Mouse (Mus musculus) ES-E14 (cell line): Measurements from ENCODE around the gene Cpvl. TPM values are rescaled to one million over a fixed set of nuclear protein-coding genes. Genes with fewer than 3 reads are reported as not detected.

Experiments used
- DNase-seq: peaks from one replicate; pipeline ENCODE4 v3.0.0-alpha.2; 2013; ENCODE audit warnings: low read depth, low spot score
- H3K27ac ChIP-seq: 2 replicates; pipeline ENCODE4 v1.5.1; 2012; ENCODE audit warnings: low read depth, mild to moderate bottlenecking, low read length, moderate library complexity, mixed read lengths; ENCODE audit not compliant: poor library complexity, insufficient read depth, severe bottlenecking
- H3K36me3 ChIP-seq: 2 replicates; pipeline ENCODE4 v1.6.1; 2012; ENCODE audit warnings: mild to moderate bottlenecking, low read length, moderate library complexity, mixed read lengths; ENCODE audit not compliant: control insufficient read depth, poor library complexity, insufficient read depth, severe bottlenecking
- H3K4me1 ChIP-seq, 2 experiments: fragments of 150-350 bp in 1 of 2; sonication (generic) in 1 of 2; 2 replicates each; pipeline ENCODE4 v1.6.1; 2012; ENCODE audit warnings: low read length in 2 of 2, mild to moderate bottlenecking in 1 of 2, mixed read lengths in 1 of 2; ENCODE audit not compliant: control insufficient read depth in 2 of 2, insufficient read depth in 2 of 2, poor library complexity in 1 of 2
- H3K4me3 ChIP-seq, 2 experiments: fragments of 150-350 bp in 1 of 2; sonication (generic) in 1 of 2; 2 replicates each; pipeline ENCODE4 v1.5.1; 2012; ENCODE audit warnings: low read length in 2 of 2, low read depth in 1 of 2, mild to moderate bottlenecking in 1 of 2, mixed read lengths in 1 of 2; ENCODE audit not compliant: insufficient read depth in 1 of 2, poor library complexity in 1 of 2, severe bottlenecking in 1 of 2
- H3K9ac ChIP-seq: 2 replicates; pipeline ENCODE4 v1.6.1; 2012; ENCODE audit warnings: low read depth, mild to moderate bottlenecking, low read length, mixed read lengths; ENCODE audit not compliant: poor library complexity, insufficient read depth, severe bottlenecking
- H3K9me3 ChIP-seq: fragments of 150-350 bp; sonication (generic); 2 replicates; pipeline ENCODE4 v1.6.1; 2012; ENCODE audit warnings: low read depth, mild to moderate bottlenecking, low read length; ENCODE audit not compliant: control insufficient read depth, insufficient read depth
- CHD2 ChIP-seq: IDR thresholded peaks from 2 replicates; pipeline ENCODE4 v1.6.1; 2014; ENCODE audit warnings: mild to moderate bottlenecking, low read depth, low read length, inconsistent platforms
- HCFC1 ChIP-seq: IDR thresholded peaks from 2 replicates; pipeline ENCODE4 v1.6.1; 2012; ENCODE audit warnings: low read length, inconsistent platforms, borderline replicate concordance; ENCODE audit not compliant: insufficient read depth
- MAFK ChIP-seq: IDR thresholded peaks from 2 replicates; pipeline ENCODE4 v1.6.1; 2014; ENCODE audit warnings: mild to moderate bottlenecking, low read depth, low read length, inconsistent platforms; ENCODE audit not compliant: insufficient read depth
- ZC3H11A ChIP-seq: IDR thresholded peaks from 2 replicates; pipeline ENCODE4 v1.6.1; 2012; ENCODE audit warnings: low read depth, mild to moderate bottlenecking, inconsistent platforms, low read length, borderline replicate concordance
- ZNF384 ChIP-seq: IDR thresholded peaks from 2 replicates; pipeline ENCODE4 v1.6.1; 2012; ENCODE audit warnings: low read depth, low read length, inconsistent platforms
- in situ Hi-C, 2 experiments: fragments of 600-800 bp; cut with MboI; formaldehyde crosslinking; loops; one replicate each; pipeline ENCODE4 v1.15.1; 2025; ENCODE audit warnings: low sequenced_read_pairs in 2 of 2, inconsistent platforms in 1 of 2; ENCODE audit not compliant: unreplicated experiment in 2 of 2
- total RNA-seq: library from RNA; depleted of rRNA; stranded (reverse); fragments of 300-350 nt; gene quantifications from 2 replicates; pipeline ENCODE4 v1.2.3, GENCODE M21; 2012

The Cpvl gene
- total RNA-seq, 1 experiment, result 0.40 TPM

DNA sequence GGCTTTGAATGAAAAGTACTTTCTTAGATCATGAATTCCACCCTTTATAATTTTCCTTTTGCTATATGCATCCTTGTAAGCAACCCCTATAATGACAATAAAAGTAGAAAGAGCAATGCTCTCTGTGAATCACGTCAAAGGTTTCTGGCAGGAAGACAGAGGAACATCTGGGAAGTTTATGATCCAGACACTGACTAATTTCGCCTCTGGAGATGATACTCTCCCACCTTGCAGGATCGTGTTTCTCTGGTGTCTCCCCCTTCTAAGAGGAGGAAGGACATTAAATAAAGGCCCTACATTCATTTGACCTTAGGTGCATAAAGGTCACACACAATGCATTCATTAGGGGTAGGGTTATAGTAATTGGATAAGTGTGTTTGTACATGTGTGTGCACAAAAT, 87.4 kb downstream of the Cpvl start:
- H3K36me3 ChIP-seq, result no peaks in the 10 kb centered on the region

DNA sequence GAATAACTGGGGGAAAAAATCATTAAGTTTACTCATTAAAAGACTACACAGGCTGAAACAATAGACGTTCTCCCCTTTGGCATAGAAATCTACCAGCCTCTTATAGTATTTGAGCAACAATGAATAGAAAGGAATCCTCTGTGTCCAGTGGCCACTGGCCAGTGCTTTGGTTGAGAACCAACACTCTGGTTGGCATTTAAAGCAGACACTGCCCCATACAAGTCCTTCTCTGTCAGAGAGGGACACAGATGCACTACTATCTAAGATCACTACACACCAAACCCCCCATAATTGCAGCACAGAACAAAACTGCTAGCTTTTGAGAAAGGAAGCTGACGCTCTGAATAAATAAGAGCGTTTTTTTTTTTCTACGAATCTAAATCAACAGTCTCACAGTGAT, 93.5 kb downstream of the Cpvl start:
- DNase-seq, result no peak
- Histone ChIP-seq H3K9ac (no peak overlapping the region), H3K9me3 (no peaks in the 10 kb centered on the region), H3K4me3 (no peak overlapping the region), H3K27ac (no peak overlapping the region), H3K36me3 (no peaks in the 10 kb centered on the region), H3K4me1 (peaks cover 6 to 7% of the 10 kb centered on the region in 2 experiments; a peak in 2 of 4 replicates)
- TF ChIP-seq ZC3H11A, result no peak
- TF ChIP-seq CHD2, result no peak
- TF ChIP-seq HCFC1, result no peak
- TF ChIP-seq MAFK, result no peak
- no peak for TF ChIP-seq ZNF384
- in situ Hi-C loops, result no loop called here

More for the DNA sequence above, 87.4 kb downstream of the Cpvl start:
- Histone ChIP-seq H3K9me3 (no peaks in the 10 kb centered on the region), H3K9ac (no peak overlapping the region), H3K27ac (no peak overlapping the region), H3K4me3 (no peak overlapping the region), H3K4me1 (no peaks in the 10 kb centered on the region)
- in situ Hi-C loops, result no loop called here
- TF ChIP-seq CHD2, result no peak
- TF ChIP-seq ZC3H11A, result no peak
- TF ChIP-seq MAFK, result no peak
- no peak for TF ChIP-seq ZNF384
- no peak for TF ChIP-seq HCFC1
- no peak for DNase-seq

- Histone ChIP-seq H3K9ac (no peak overlapping the region), H3K27ac (no peak overlapping the region), H3K4me3 (no peak overlapping the region), H3K4me1 (peaks cover 6 to 7% of the 10 kb centered on the region in 2 experiments; a peak in 2 of 4 replicates), H3K9me3 (no peaks in the 10 kb centered on the region), H3K36me3 (no peaks in the 10 kb centered on the region)
- no peak for DNase-seq
- TF ChIP-seq ZC3H11A (no peak), CHD2 (no peak), ZNF384 (no peak), MAFK (no peak)
- in situ Hi-C loops, result no loop called here
These were observed 94.0 kb downstream of the Cpvl start for GRCm38 (mm10) chr6:53884496-53884895.

GRCm38 (mm10) chr6:53883405-53883804, 95.1 kb downstream of the Cpvl start:
- in situ Hi-C loops, result no loop called here
- peaks cover 6 to 7% of the 10 kb centered on the region in 2 experiments; a peak in 2 of 4 replicates for H3K4me1 ChIP-seq
- no peak overlapping the region for H3K27ac ChIP-seq
- H3K9me3 ChIP-seq, result no peaks in the 10 kb centered on the region
- TF ChIP-seq ZC3H11A, result no peak
- no peak for DNase-seq
- no peak overlapping the region for H3K4me3 ChIP-seq
- H3K36me3 ChIP-seq, result no peaks in the 10 kb centered on the region
- no peak overlapping the region for H3K9ac ChIP-seq

DNA sequence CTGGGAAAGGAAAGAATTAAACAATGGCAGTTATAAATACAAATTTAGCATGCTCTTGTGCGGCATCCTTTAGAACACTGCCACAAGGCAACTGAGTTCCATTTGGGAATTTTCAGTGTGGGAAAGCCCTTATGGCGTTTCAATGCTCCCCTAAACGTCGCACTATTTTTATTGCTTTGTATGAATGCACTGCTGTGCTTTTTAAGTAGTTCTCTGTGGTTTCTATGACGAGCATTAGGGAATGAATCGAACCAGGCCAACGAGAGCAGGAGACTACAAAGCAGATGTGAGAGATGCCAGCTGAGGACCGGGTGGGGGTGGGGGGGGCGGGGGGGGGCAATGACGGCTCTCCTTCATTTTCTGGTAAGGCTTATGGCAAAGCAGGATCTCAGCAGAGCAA, 96.8 kb downstream of the Cpvl start:
- Histone ChIP-seq H3K9me3 (no peaks in the 10 kb centered on the region), H3K36me3 (no peaks in the 10 kb centered on the region), H3K4me3 (no peak overlapping the region), H3K4me1 (peaks cover 6 to 7% of the 10 kb centered on the region in 2 experiments; a peak in 2 of 4 replicates), H3K27ac (no peak overlapping the region), H3K9ac (no peak overlapping the region)
- TF ChIP-seq CHD2 (no peak), ZC3H11A (no peak), HCFC1 (no peak), MAFK (no peak)
- DNase-seq, result no peak
- in situ Hi-C loops, result no loop called here
